In genomic region chr4:154334699-154335402, GRCm38 (mm10) we compare ENCODE assay signal across 10 mouse cellular contexts. TPM values are rescaled to one million over a fixed set of nuclear protein-coding genes. Genes with fewer than 3 reads are reported as not detected.
A peak's percentile ranks its signal among the peaks of the same experiment; 100 is the strongest.
DNase-seq lines count a peak whose midpoint lies in the region.
"Had no signal": no experiment of that assay in that cellular context is flagged by ENCODE, and none has a peak within 500 bp of the region (broad histone marks: within the 10 kb centered on the region; RNA-seq: fewer than 3 reads in every experiment).

No protein-coding gene starts in this region.

- WGBS in midbrain, embryonic 10.5 days: 73% methylated on average over 48 of the region's 48 CpGs

- peaks cover 62% of the 10 kb centered on the region for H3K4me1 ChIP-seq in midbrain, embryonic 10.5 days

- no peaks in the 10 kb centered on the region for H3K9me3 ChIP-seq in midbrain, embryonic 10.5 days (replicated peaks)

- DNase-seq in left cerebral cortex, postnatal 4 days: peak; percentile 48
- no peak for DNase-seq in left cerebral cortex, postnatal 36 days (ENCODE audit: low spot score in 2 of 2)
- peak; percentile 34 to 40 for DNase-seq in cerebellum, adult 18-20 months
- peak; percentile 62 to 64 for DNase-seq in heart, adult 18-20 months
- peak; percentile 47 for DNase-seq in kidney, postnatal 10 days
- peak; percentile 59 for DNase-seq in midbrain, embryonic 10.5 days (ENCODE audit: low spot score)
- DNase-seq in thymus, postnatal 10 days (ENCODE audit: low spot score in 2 of 2): peak; percentile 22 to 26
- no peak for DNase-seq in frontal cortex, adult 2 months (ENCODE audit: extremely low spot score in 1 of 2, low spot score in 1 of 2)

- H3K36me3 ChIP-seq in midbrain, embryonic 10.5 days: no peaks in the 10 kb centered on the region

- H3K4me3 ChIP-seq in midbrain, embryonic 10.5 days: peak overlapping the region; percentile 36
- H3K4me3 ChIP-seq: myocyte had no signal

- intact Hi-C loops in left cerebral cortex, postnatal 4 days (cut with DNase I): loop anchor here (5.0 to 10.0 kb wide), 2 partner anchors 110 to 302 kb away; partner anchors contain the start of gene Prdm16
- intact Hi-C loops in left cerebral cortex, postnatal 36 days (cut with DNase I): loop anchor here (10.0 kb wide), 1 partner anchor 460 kb away; no protein-coding TSS in a partner anchor

- H3K27me3 ChIP-seq in midbrain, embryonic 10.5 days (ENCODE audit: low read depth, poor library complexity, severe bottlenecking): peaks cover 90% of the 10 kb centered on the region

- H3K27ac ChIP-seq in midbrain, embryonic 10.5 days (replicated peaks): peak overlapping the region; percentile 53

RNA-seq across cellular contexts. Expression of gene B230104I21Rik, which starts 1.1 kb away (rescaled TPM):
- total RNA-seq in left cerebral cortex, postnatal 4 days (2021): not detected
- not detected for total RNA-seq in left cerebral cortex, postnatal 36 days (2021)
- total RNA-seq in heart, adult 18-20 months (2021): not detected
- polyA plus RNA-seq in midbrain, embryonic 10.5 days (2016; fragmentation: Nextera tagmentation; extraction: Ambion mirVana): 0.16 TPM in 1 of 2 replicates, not detected in the other
- 0.25 and 0.66 TPM in 2 replicates for polyA plus RNA-seq in frontal cortex, adult 2 months (2012; rRNA removed)
- polyA plus RNA-seq: myocyte, Patski had no signal

RNA-seq across cellular contexts. Expression of gene Arhgef16, which starts 33.4 kb away (rescaled TPM):
- 1 to 10 TPM in 1 of 2 experiments, under 1 TPM in 1; 0.38 to 1.0 TPM for total RNA-seq in left cerebral cortex, postnatal 4 days (2021)
- under 1 TPM; 0.59 to 0.62 TPM for total RNA-seq in left cerebral cortex, postnatal 36 days (2021)
- total RNA-seq in heart, adult 18-20 months (2021): under 1 TPM; 0.46 to 0.52 TPM
- polyA plus RNA-seq in midbrain, embryonic 10.5 days (2016; fragmentation: Nextera tagmentation; extraction: Ambion mirVana): 1.4 and 1.6 TPM in 2 replicates
- polyA plus RNA-seq in frontal cortex, adult 2 months (2012; rRNA removed): 3.5 and 4.3 TPM in 2 replicates
- polyA plus RNA-seq: myocyte had no signal

Comparison
In these comparisons a context has a peak if more than half of its experiments do, and no peak if none do; other contexts are left out.
1. DNase-seq: peak in left cerebral cortex, postnatal 4 days (single experiment), cerebellum, adult 18-20 months (2 of 2), heart, adult 18-20 months (2 of 2), kidney, postnatal 10 days (single experiment), midbrain, embryonic 10.5 days (single experiment) and thymus, postnatal 10 days (2 of 2); none in left cerebral cortex, postnatal 36 days (0 of 2) and frontal cortex, adult 2 months (0 of 2).